Mouse (Mus musculus) stomach, embryonic 16.5 days (tissue): ENCODE measurements around the gene Fem1b. TPM values are rescaled to one million over a fixed set of nuclear protein-coding genes. Genes with fewer than 3 reads are reported as not detected.
"Not testable (repeated sequence)": the region's sequence is repeated elsewhere in the genome, so short reads cannot be mapped to it uniquely, and the experiment has no call there.

Experiments used
- ATAC-seq: fragments of 200-750 bp; cut with Nextera tagmentation; 2 replicates; pipeline ENCODE4 v1.8.0; 2017; ENCODE audit warnings: moderate number of reproducible peaks, moderate TSS enrichment; ENCODE audit not compliant: insufficient read depth, low FRiP score
- H3K27ac ChIP-seq: fragments of 300-500 bp; sonication (generic); 2 replicates; pipeline ENCODE4 v1.5.1; 2014; ENCODE audit warnings: low read length
- H3K27me3 ChIP-seq: fragments of 300-500 bp; sonication (generic); 2 replicates; pipeline ENCODE4 v1.6.1; 2014; ENCODE audit warnings: low read length, control low read depth, mixed read lengths; ENCODE audit not compliant: control insufficient read depth, insufficient read depth
- H3K36me3 ChIP-seq: fragments of 300-500 bp; sonication (generic); 2 replicates; pipeline ENCODE4 v1.6.1; 2014; ENCODE audit warnings: low read length; ENCODE audit not compliant: control insufficient read depth, insufficient read depth
- H3K4me1 ChIP-seq: fragments of 300-500 bp; sonication (generic); 2 replicates; pipeline ENCODE4 v1.6.1; 2014; ENCODE audit warnings: low read length, control low read depth, mixed read lengths; ENCODE audit not compliant: control insufficient read depth, insufficient read depth
- H3K4me2 ChIP-seq: fragments of 300-500 bp; sonication (generic); 2 replicates; pipeline ENCODE4 v1.6.1; 2014; ENCODE audit warnings: low read depth, low read length, mixed read lengths
- H3K4me3 ChIP-seq: fragments of 300-500 bp; sonication (generic); replicated peaks from 2 replicates; pipeline ENCODE4 v1.5.1; 2014; ENCODE audit warnings: mild to moderate bottlenecking, low read length
- H3K9ac ChIP-seq: fragments of 300-500 bp; sonication (generic); 2 replicates; pipeline ENCODE4 v1.6.1; 2014; ENCODE audit warnings: low read length
- H3K9me3 ChIP-seq: fragments of 300-500 bp; sonication (generic); replicated peaks from 2 replicates; pipeline ENCODE4 v1.6.1; 2016; ENCODE audit warnings: low read length, control low read depth; ENCODE audit not compliant: control insufficient read depth
- WGBS: fragments of 180-500 bp; shearing (Covaris S2); extraction: QIAGEN DNeasy Blood & Tissue Kit; methylation state at CpG from one replicate; pipeline ENCODE4 v1.1.7; 2014; 5-methylcytosine and 5-hydroxymethylcytosine counted together
- polyA plus RNA-seq: library from polyadenylated mRNA; unstranded; fragments of >200 nt; fragmentation: Nextera tagmentation; extraction: Ambion mirVana; gene quantifications from 2 replicates; pipeline ENCODE4 v1.2.1, GENCODE M21; 2015

The Fem1b gene
- polyA plus RNA-seq, 1 experiment from 2014 or later = 16.0 TPM

DNA sequence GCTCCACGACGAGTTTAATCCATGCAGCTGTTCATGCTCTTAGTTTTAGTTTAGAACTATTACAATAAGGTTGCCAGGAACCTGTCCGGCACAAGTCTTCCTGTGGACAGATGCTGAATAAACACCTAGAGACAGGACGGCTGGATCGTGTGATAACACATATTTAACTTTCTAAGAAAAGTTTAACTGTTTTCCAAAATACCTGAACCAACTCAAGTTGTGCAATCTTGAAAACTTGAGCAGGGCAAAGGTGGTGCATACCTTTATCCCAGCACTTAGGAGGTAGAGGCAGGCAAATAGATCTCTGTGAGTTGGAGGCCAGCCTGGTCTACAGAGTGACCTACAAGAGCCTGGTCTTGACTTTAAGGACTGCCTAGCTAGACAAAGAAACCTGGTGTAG is 23.2 kb upstream of the Fem1b start:
- H3K4me2 ChIP-seq = no peak overlapping the region
- H3K27me3 ChIP-seq = no peaks in the 10 kb centered on the region
- peaks cover 16% of the 10 kb centered on the region for H3K4me1 ChIP-seq
- no peak overlapping the region for H3K4me3 ChIP-seq
- WGBS = 47% methylated on average over 5 of the region's 5 CpGs
- H3K9me3 ChIP-seq = no peaks in the 10 kb centered on the region
- ATAC-seq = no peak
- no peak overlapping the region for H3K27ac ChIP-seq
- H3K36me3 ChIP-seq = no peaks in the 10 kb centered on the region
- no peak overlapping the region for H3K9ac ChIP-seq

DNA sequence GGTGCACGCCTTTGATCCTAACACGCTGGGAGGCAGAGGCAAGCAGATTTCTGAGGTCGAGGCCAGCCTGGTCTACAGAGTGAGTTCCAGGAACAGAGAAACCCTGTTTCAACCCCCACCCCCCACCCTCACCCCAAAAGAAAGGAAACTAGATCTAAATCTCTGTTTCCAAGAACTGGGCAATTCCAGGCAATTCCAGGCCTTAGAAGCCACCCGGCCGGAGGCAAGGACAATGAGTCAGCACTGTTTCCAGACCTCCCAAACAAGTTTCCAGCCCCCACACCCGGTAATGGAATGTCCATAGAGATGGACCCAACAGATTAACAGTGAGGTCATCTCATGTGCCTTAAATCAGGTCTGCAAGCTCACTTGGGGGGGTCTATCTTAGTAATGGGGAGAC is 18.1 kb upstream of the Fem1b start:
- H3K4me3 ChIP-seq = no peak overlapping the region
- ATAC-seq = no peak
- H3K4me1 ChIP-seq = peaks cover 8% of the 10 kb centered on the region
- H3K27ac ChIP-seq = no peak overlapping the region
- no peaks in the 10 kb centered on the region for H3K27me3 ChIP-seq
- H3K9ac ChIP-seq = no peak overlapping the region
- H3K36me3 ChIP-seq = no peaks in the 10 kb centered on the region
- no peaks in the 10 kb centered on the region for H3K9me3 ChIP-seq
- WGBS = 71% methylated on average over 6 of the region's 6 CpGs
- no peak overlapping the region for H3K4me2 ChIP-seq

DNA sequence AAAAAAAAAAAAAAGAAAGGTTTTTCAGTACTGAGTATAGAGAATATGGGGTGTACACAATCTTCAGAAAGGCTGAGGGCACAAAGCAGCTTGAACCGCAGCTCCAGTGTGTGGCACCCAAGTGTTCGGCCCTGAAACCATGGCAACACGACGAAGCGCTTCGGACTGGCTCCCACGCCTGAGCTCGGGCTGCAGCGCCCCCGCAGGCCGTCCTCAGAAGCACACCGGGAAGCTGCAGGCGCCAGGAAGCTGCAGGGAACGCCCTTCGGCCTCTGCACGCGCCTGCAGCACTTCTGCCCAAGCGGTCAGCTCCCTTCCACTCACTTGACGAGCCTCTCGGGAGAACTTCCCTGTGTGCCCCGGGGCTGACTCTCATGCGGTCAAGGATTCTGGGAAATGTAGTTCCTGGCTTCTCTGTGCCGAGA is 16.9 kb upstream of the Fem1b start:
- Histone ChIP-seq H3K4me3 (peak overlapping the region; percentile 37), H3K4me2 (peak overlapping the region; percentile 67), H3K27ac (0 out of 2 replicates have a peak overlapping the region, but pooled peaks have one; percentile 80), H3K9ac (peak overlapping the region; percentile 35; the same call in 1 of the 2 replicates), H3K36me3 (no peaks in the 10 kb centered on the region), H3K4me1 (peaks cover 8% of the 10 kb centered on the region), H3K27me3 (no peaks in the 10 kb centered on the region), H3K9me3 (no peaks in the 10 kb centered on the region)
- WGBS = under 1% methylated on average over 23 of the region's 23 CpGs
- ATAC-seq = peak; percentile 97

DNA sequence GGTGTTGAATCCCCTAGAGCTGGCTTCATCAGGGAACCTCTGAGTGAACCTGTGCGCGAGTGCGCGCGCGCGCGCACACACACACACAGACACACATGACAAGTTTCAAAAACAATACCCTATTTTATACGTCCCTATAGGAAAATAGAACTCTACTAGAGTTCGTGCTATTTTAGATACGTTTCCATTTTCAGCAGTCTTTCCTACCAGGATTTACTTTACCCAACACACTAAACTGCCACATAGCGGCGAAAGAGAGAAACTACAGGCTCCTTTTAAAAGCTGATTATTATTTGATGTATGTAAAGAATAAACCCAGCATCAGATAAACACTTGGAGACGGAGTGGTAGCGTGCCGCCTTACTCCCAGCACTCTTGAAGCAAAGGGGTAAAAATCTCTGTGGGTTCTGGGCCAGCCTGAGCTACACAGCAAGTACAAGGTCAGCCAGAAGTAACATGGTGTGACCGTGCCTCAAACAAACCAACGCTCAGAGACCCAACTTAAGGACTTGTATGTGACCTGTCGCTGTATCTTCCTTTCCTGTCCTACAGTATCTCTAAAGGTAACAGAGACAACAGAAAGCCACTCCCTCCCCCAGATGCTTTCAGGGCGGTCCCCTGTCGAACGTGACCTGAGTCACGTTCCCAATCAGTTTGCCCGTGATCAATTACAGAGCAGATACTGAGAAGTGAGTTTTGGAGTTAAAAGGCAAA is 16.4 kb upstream of the Fem1b start:
- Histone ChIP-seq H3K4me2 (peak overlapping the region; percentile 67), H3K36me3 (no peaks in the 10 kb centered on the region), H3K4me3 (peak overlapping the region; percentile 37), H3K27ac (peak overlapping the region; percentile 80), H3K9ac (peak overlapping the region; percentile 35; the same call in 1 of the 2 replicates), H3K9me3 (no peaks in the 10 kb centered on the region), H3K4me1 (peaks cover 8% of the 10 kb centered on the region), H3K27me3 (no peaks in the 10 kb centered on the region)
- no peak; the same call in 1 of the 2 replicates for ATAC-seq
- WGBS = 4% methylated on average over 24 of the region's 24 CpGs

DNA sequence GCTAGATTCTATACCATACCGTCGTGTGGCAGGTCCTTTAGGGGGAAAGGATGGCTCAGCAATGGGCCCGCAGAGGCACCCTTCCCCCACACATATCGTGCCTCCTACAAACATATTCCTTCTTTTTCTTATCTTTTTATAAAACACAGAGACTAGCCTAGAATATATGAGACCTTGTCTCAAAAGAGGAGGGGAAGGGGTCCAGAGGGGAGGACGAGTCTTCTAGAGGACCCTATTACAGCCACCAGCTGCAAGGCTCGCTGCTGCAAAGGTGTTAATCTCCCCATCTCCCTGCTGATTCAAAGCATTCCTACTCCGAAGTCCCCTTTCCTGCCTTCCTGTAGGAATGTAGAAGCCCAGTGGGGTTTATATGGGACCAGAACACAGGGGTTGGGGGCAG is 14.7 kb upstream of the Fem1b start:
- no peak overlapping the region for H3K9ac ChIP-seq
- H3K4me2 ChIP-seq = no peak overlapping the region
- no peaks in the 10 kb centered on the region for H3K36me3 ChIP-seq
- 11% methylated on average over 7 of the region's 7 CpGs for WGBS
- H3K4me3 ChIP-seq = no peak overlapping the region
- no peak for ATAC-seq
- no peaks in the 10 kb centered on the region for H3K9me3 ChIP-seq
- no peaks in the 10 kb centered on the region for H3K27me3 ChIP-seq
- peaks cover 8% of the 10 kb centered on the region for H3K4me1 ChIP-seq
- no peak overlapping the region for H3K27ac ChIP-seq

DNA sequence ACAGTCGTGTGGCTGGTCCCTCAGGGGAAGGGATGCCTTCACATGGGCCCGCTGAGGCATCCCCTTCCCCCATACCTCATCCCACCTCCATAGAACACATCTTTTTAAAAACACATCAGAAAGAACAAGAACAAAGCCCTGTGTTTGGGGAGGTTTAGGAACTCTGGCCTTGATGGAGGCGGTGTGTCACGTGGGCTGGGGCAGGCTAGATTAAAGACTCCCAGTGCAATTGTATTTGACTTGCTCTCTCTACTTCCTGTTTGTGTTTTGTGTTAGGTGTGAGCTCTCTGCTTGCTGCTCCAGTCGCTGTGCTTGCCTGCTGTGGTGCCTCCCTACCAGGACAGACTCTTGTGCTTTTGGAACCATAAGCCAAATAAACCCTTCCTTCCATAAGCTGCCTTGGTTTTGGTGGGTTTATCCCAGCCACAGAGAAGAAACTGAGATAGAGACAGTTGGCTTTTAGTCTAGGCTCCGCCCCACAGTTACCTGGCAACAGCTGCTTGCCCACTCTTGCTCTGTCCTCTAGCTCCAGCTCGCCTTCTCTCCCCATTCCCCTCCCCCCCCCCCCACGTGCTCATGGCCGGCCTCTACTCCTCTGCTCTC is 14.2 kb upstream of the Fem1b start:
- no peaks in the 10 kb centered on the region for H3K27me3 ChIP-seq
- no peak overlapping the region for H3K27ac ChIP-seq
- H3K4me2 ChIP-seq = 0 out of 2 replicates have a peak overlapping the region, but pooled peaks have one; percentile 1
- H3K4me3 ChIP-seq = no peak overlapping the region
- peaks cover 8% of the 10 kb centered on the region for H3K4me1 ChIP-seq
- H3K9me3 ChIP-seq = no peaks in the 10 kb centered on the region
- ATAC-seq = no peak
- 19% methylated on average over 9 of the region's 9 CpGs for WGBS
- no peak overlapping the region for H3K9ac ChIP-seq
- no peaks in the 10 kb centered on the region for H3K36me3 ChIP-seq

DNA sequence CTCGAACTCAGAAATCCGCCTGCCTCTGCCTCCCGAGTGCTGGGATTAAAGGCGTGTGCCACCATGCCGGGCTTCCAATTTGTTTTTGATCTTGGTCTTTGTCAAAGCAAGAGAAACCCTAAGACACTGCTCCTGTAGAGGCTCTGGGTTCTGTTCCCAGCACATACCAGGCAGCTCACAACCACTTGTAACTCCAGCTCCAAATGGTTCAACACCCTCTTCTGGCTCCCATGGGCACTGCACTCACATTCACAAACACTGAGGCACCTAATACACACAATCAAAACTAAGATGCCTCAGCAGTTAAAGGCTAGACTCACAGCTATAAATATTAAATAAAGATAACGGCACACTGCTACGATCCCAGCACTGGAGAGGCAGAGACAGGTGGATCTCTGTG is 10.1 kb upstream of the Fem1b start:
- Histone ChIP-seq H3K9me3 (no peaks in the 10 kb centered on the region), H3K9ac (no peak overlapping the region), H3K4me2 (no peak overlapping the region), H3K4me1 (peaks cover 10% of the 10 kb centered on the region), H3K27me3 (no peaks in the 10 kb centered on the region), H3K4me3 (no peak overlapping the region), H3K36me3 (no peaks in the 10 kb centered on the region), H3K27ac (no peak overlapping the region)
- ATAC-seq = no peak
- WGBS = 94% methylated on average over 7 of the region's 7 CpGs

DNA sequence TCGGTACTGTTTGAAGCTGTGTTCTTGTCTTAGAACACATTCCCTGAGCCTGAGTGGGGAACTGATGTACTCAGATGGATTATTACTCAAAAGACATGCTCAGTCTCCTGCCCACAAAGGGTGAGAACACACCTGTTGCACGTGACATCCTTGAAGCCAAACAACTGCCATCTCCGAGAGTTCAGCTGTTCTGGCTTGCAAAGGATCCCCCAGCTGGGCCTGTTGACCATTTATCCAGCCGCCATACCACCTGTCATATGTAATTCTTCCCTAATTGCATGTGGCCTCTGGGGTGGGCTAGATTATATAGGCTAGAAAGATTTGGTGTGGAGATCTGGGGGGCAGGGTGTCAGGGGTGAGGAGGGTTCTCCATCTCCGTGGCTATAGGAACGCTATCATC is 9.1 kb upstream of the Fem1b start:
- no peak overlapping the region for H3K27ac ChIP-seq

DNA sequence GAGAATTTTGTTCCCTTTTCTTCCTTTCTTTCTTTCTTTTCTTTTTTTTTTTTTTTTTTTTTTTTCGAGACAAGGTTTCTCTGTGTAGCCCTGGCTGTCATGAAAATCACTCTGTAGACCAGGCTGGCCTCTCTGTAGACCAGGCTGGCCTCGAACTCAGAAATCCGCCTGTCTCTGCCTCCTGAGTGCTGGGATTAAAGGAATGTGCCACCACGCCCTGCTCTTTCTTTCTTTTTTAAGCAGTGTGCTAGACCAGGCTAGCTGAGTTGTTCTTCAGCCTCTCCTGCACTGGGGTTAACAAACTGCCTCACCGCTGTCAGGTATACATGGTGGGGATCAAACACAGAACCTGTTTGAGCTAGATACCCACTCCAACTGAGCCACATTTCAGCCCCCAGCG is 8.2 kb upstream of the Fem1b start:
- not testable (repeated sequence) for H3K9ac ChIP-seq, H3K27ac ChIP-seq, H3K36me3 ChIP-seq, H3K4me2 ChIP-seq, H3K9me3 ChIP-seq, H3K4me1 ChIP-seq, ATAC-seq, H3K27me3 ChIP-seq, H3K4me3 ChIP-seq
- WGBS = 90% methylated on average over 6 of the region's 6 CpGs

More for the DNA sequence above, 9.1 kb upstream of the Fem1b start:
- H3K36me3 ChIP-seq = no peaks in the 10 kb centered on the region
- 68% methylated on average over 6 of the region's 6 CpGs for WGBS
- H3K4me2 ChIP-seq = no peak overlapping the region
- no peak for ATAC-seq
- no peak overlapping the region for H3K4me3 ChIP-seq
- no peaks in the 10 kb centered on the region for H3K9me3 ChIP-seq
- peaks cover 6% of the 10 kb centered on the region for H3K4me1 ChIP-seq
- H3K9ac ChIP-seq = no peak overlapping the region
- H3K27me3 ChIP-seq = no peaks in the 10 kb centered on the region
